Mouse (Mus musculus) olfactory bulb, adult 2 months (tissue): ENCODE results near the gene 1700080E11Rik. TPM values are rescaled to one million over a fixed set of nuclear protein-coding genes. Genes with fewer than 3 reads are reported as not detected.
"Not testable (repeated sequence)": the region's sequence is repeated elsewhere in the genome, so short reads cannot be mapped to it uniquely, and the experiment has no call there.

Source experiments
- H3K27ac ChIP-seq: fragments of 200-500 bp; 2 replicates; pipeline ENCODE4 v1.5.1; 2012; ENCODE audit warnings: low read depth, low read length; ENCODE audit not compliant: insufficient read depth
- H3K4me1 ChIP-seq: fragments of 200-500 bp; 2 replicates; pipeline ENCODE4 v1.6.1; 2012; ENCODE audit warnings: low read length; ENCODE audit not compliant: control insufficient read depth, insufficient read depth
- H3K4me3 ChIP-seq: fragments of 200-500 bp; 2 replicates; pipeline ENCODE4 v1.5.1; 2012; ENCODE audit warnings: mild to moderate bottlenecking, low read depth, low read length, moderate library complexity; ENCODE audit not compliant: insufficient read depth
- CTCF ChIP-seq: fragments of 200-500 bp; IDR thresholded peaks from 2 replicates; pipeline ENCODE4 v1.5.1; 2012; ENCODE audit warnings: low read depth, mild to moderate bottlenecking, low read length, moderate library complexity; ENCODE audit not compliant: insufficient read depth
- POLR2A ChIP-seq: fragments of 200-500 bp; IDR thresholded peaks from 2 replicates; pipeline ENCODE4 v1.6.1; 2012; ENCODE audit warnings: mild to moderate bottlenecking, low read depth, low read length, moderate library complexity; ENCODE audit not compliant: insufficient read depth
- WGBS: fragments of 180-500 bp; shearing (Covaris S2); methylation state at CpG from one replicate; pipeline ENCODE4 v1.1.7; 2018; 5-methylcytosine and 5-hydroxymethylcytosine counted together
- polyA plus RNA-seq: library from polyadenylated mRNA; stranded (reverse); fragments of >200 nt; gene quantifications from 2 replicates; pipeline ENCODE4 v1.2.4, GENCODE M21; 2012; ENCODE audit warnings: low replicate concordance; ENCODE audit not compliant: missing spikeins, insufficient read depth, insufficient read length

1700080E11Rik gene
- polyA plus RNA-seq, result not detected in 2 replicates

DNA sequence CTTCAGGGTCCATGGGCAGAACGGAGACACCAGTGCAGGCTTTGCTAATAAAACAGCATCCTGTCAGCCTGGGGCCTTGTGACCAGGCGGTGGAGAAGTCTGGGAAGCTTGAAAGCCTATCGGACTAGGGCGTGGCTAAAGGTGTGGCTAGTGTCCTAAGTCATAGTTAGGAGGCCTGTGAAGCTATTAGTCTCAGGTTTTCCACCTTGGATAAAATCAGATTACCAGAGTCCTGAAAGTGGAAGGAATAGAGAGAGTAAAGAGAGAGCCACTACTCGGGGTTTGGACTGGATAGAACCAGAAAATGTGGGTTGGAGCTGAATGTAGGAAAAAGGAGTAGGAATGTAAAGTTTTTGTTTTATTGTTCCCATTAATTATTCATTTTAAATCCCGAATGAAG is at the start of gene 1700080E11Rik:
1700080E11Rik (minus strand) TSS at position 101 of the 400 bp plus-strand sequence.
- Histone ChIP-seq H3K4me3 (no peak within 1 kb of the TSS), H3K27ac (no peak within 1 kb of the TSS), H3K4me1 (no peaks in the 10 kb centered on the region)
- 89% methylated on average over 6 of the region's 6 CpGs for WGBS
- TF ChIP-seq POLR2A, result no peak

DNA sequence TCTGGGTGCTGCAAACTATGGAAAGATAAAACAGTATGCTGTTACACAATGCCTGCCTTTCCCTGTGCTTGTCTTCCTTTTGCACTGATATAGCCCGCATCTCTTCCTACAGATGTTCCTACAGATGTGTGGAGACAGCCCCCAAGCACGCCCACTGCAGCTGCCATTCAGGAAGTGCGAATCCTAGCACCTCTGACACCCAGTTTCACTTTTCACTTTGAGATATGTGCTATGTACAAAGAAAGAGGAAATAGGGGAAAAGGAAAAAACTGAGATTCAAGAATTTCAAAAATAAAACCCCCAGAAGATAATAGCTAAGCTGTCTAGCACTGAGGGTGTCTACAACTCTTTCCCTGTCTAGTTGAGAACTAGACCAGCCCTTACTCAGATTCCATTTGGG is 41.8 kb upstream of the 1700080E11Rik start:
- 60% methylated on average over 3 of the region's 3 CpGs for WGBS
- Histone ChIP-seq H3K4me3 (no peak overlapping the region), H3K27ac (no peak overlapping the region), H3K4me1 (no peaks in the 10 kb centered on the region)
- TF ChIP-seq POLR2A, result no peak
- TF ChIP-seq CTCF, result no peak

DNA sequence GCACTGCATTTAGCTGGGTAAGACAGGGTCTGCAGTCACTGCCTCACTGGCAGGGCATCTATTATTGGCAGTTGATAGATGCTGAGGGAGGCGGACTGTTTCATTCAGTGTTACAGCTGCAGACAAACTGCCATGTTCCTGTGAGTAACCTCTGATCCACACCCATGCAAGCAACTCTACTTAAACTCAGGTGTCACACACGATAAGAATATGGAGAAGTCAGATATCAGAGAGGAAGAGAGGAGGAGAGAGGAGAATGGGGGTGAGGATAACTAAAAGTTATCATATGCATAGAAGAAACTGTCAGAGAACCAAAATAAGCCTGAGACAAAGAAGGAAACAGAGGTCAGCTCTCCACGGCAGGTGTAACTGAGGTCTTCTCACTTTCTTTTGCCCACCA is 37.5 kb upstream of the 1700080E11Rik start:
- 87% methylated on average over 3 of the region's 3 CpGs for WGBS
- no peak overlapping the region for H3K4me3 ChIP-seq
- H3K27ac ChIP-seq, result no peak overlapping the region
- TF ChIP-seq POLR2A (no peak), CTCF (no peak)
- H3K4me1 ChIP-seq, result no peaks in the 10 kb centered on the region

DNA sequence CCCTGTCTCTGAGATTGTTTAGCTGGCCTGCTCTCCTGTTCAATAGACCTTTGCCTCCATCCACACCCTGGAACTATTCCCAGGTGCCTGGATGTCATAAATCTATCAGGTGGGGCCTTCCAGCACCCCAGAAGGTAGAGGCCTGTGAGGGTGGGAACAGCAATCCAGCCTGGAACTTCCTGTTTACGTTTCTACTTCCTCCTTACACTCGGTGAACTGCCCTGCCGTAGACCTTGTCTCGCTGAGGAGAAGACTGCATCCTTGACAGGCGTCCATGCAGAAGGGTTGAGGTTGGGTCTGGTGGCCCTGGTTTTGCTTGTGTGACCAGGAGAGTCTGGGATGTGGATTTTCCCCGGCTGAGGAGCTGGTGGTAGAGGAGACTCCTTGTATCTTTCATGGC is 5.7 kb downstream of the 1700080E11Rik start:
- TF ChIP-seq CTCF (no peak), POLR2A (no peak)
- H3K4me3 ChIP-seq, result no peak overlapping the region
- H3K27ac ChIP-seq, result no peak overlapping the region
- no peaks in the 10 kb centered on the region for H3K4me1 ChIP-seq
- 89% methylated on average over 6 of the region's 6 CpGs for WGBS

DNA sequence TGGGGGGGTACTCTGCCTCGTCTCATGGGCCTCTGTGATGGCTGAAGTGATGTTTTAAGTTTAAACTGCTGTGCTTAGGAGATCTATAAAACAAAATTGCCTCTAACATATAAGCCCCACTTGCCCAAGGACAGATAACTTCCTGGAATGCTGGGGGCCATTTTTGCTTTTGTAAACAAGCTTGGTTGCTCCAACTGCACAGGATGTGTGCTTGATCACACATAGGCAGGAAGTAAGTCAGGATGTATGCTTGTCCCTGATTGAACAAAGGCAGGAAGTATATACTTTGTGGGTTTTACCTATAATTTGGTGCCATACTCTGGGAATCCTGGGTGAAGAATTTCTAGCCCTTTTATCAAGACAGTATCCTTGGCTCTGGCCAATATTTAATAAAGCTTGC is 8.5 kb downstream of the 1700080E11Rik start:
- no peak overlapping the region for H3K27ac ChIP-seq
- 71% methylated on average over 1 of the region's 1 CpGs for WGBS
- TF ChIP-seq CTCF (no peak), POLR2A (no peak)
- H3K4me3 ChIP-seq, result no peak overlapping the region
- peaks cover 2% of the 10 kb centered on the region; the same call in 1 of the 2 replicates for H3K4me1 ChIP-seq

DNA sequence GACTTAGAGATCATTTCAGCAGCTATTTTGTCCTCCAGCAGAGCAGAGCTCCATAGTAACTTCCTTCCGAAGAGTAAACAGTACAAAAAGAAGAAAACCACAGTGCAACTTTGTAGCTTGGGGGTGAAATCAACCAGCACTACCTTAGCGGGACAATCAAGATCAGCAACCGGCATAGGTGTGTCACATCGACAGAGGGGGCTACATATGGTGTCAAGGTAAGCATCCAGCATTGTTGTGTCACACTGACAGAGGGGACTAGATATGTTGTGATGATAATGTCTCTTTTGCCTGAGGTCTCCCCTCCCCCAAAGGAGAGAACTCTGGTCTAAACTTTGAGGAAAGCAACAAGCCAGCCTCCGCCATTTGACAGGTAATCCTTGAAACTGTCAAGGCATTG is 10.4 kb downstream of the 1700080E11Rik start:
- H3K27ac ChIP-seq, result no peak overlapping the region
- TF ChIP-seq CTCF (no peak), POLR2A (no peak)
- peaks cover 15% of the 10 kb centered on the region for H3K4me1 ChIP-seq
- H3K4me3 ChIP-seq, result no peak overlapping the region
- 85% methylated on average over 5 of the region's 5 CpGs for WGBS

DNA sequence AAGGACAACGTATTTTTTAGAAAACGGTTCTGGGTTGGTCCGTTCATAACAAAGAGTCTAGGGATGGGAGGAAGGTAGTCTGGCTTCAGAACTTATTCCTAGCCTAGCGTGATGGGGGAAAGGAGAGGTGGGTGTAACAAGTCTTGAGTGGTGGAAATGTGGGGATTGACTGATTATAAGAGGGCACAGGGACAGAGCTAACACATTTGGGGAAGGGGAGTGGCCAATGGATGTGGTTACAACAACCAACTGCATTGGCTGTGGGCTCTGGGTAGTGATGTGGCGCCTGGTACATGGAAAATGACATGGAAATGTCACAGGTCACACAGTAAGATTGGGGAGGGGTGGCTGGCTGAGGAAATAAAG is 12.9 kb downstream of the 1700080E11Rik start:
- peaks cover 16% of the 10 kb centered on the region for H3K4me1 ChIP-seq
- peak overlapping the region; percentile 62 for H3K4me3 ChIP-seq
- TF ChIP-seq CTCF (no peak), POLR2A (no peak)
- H3K27ac ChIP-seq, result peak overlapping the region; percentile 84
- 20% methylated on average over 5 of the region's 5 CpGs for WGBS

DNA sequence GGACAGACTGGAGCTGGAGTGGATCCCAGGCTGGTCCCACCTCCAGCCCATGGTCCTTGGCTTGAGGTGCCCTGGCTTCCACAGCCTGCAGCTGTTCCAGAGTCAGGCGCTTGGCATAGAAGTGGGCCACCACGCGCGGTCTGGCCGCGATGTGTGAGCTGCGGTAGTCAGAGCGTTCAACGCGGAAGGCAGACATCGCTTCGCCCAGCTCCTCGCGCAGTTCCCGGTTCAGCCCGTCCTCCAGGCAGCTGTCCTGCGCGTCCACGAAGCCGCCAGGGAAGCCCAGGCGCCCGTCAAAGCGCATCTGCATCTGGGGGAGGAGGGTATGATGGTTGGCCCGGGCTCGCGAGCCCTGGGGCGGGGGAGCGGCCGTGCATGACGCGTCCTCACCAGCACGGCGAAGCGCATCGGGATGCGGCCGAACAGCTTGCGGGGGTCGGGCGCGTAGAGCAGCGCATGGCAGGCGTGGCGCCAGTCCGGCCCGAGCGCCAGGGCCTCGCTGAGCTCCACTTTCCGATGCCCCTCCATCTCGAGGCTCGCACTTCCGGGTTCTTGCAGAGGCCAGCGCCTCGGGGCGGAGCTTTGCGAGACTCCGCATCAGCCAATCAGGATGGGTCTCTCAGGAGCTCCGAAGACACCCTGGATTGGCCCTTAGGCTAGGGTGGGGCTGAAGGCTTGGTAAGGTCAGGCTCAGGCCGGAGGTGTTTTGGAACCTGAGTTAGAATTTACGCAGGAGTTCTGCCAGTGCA is 13.5 kb downstream of the 1700080E11Rik start, which contains the start of gene Nudt16:
Nudt16 (minus strand) TSS at position 572 of the 749 bp plus-strand sequence.
- WGBS, result under 1% methylated on average over 60 of the region's 60 CpGs
- Histone ChIP-seq H3K27ac (peak within 1 kb of the TSS; percentile 84), H3K4me3 (peak within 1 kb of the TSS; percentile 62), H3K4me1 (peaks cover 16% of the 10 kb centered on the region)
- peak; percentile 75 for TF ChIP-seq POLR2A
- 0 out of 2 replicates have a peak, but pooled peaks have one; percentile 10 for TF ChIP-seq CTCF

DNA sequence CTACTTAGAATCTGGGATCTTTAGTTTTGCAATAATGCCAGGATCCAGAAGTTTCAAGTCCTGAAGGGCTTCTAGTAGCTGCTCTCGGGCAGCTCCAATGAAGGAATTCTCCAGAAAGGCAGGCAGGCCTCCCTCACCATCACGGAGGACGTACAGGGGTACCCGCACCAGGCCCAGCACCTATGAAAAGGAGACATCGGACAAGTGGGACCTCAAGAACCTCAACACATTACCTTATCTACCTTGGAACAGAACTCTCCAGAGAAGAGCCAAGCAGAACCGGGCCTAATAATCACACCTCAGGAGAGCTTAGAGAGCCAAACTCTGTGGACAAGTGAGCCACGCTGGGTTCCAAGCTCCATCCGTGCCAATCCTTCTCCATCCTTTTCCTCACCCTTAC is 14.6 kb downstream of the 1700080E11Rik start:
- TF ChIP-seq CTCF, result no peak
- TF ChIP-seq POLR2A, result no peak
- 92% methylated on average over 8 of the region's 8 CpGs for WGBS
- H3K27ac ChIP-seq, result no peak overlapping the region
- peaks cover 17% of the 10 kb centered on the region for H3K4me1 ChIP-seq
- H3K4me3 ChIP-seq, result no peak overlapping the region

DNA sequence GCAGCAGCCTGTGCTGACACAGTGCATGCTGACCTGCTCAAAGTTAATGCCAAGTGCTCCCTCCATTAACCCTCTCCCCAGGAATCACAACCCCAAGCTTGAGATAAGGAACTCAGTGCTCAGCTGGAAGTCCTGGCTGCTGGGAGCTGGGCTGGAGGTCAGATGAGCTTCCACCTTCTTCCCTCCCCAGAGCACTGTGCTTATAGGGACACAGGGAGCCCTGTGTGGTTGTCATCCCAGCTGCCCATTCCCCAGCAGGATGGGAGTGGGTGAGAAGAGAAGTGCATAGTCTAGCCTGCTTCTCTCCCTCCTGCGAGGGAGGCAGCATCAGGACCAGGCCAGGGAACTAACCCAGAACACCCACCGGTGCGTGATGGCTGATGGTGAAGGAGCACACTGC is 19.7 kb downstream of the 1700080E11Rik start:
- not testable (repeated sequence) for H3K27ac ChIP-seq, H3K4me3 ChIP-seq, H3K4me1 ChIP-seq
- 90% methylated on average over 3 of the region's 3 CpGs for WGBS
